Mouse (Mus musculus): Measurements from ENCODE around the gene Tmem131. TPM values are rescaled to one million over a fixed set of nuclear protein-coding genes. Genes with fewer than 3 reads are reported as not detected.

Gene Tmem131
- total and polyA plus RNA-seq, 2 experiments from 2014 or later, result 8.9 to 21.5 TPM

- TF ChIP-seq CTCF (IDR thresholded peaks at IDR 0.05; ENCODE audit: low read depth), result no peak
- Histone ChIP-seq H3K4me2 (ENCODE audit: low read depth, low read length) (no peak overlapping the region), H3K27me3 (ENCODE audit: insufficient read depth, low read length) (no peaks in the 10 kb centered on the region), H3K9ac (replicated peaks; ENCODE audit: low read length) (no peak overlapping the region), H3K4me3 (ENCODE audit: low read length) (no peak overlapping the region), H3K27ac (no peak overlapping the region), H3K9me3 (ENCODE audit: low read length) (no peaks in the 10 kb centered on the region), H3K4me1 (ENCODE audit: insufficient read depth, low read length) (no peaks in the 10 kb centered on the region), H3K36me3 (ENCODE audit: insufficient read depth, low read length) (no peaks in the 10 kb centered on the region)
- DNase-seq (ENCODE audit: low spot score) (no peak), ATAC-seq (no peak)
- 81% methylated on average over 3 of the region's 3 CpGs for WGBS
Observed at GRCm38 (mm10) chr1:36892461-36892860, 51.0 kb downstream of the Tmem131 start.

GRCm38 (mm10) chr1:36889016-36889415, 54.5 kb downstream of the Tmem131 start:
- no peaks in the 10 kb centered on the region for H3K27me3 ChIP-seq (ENCODE audit: insufficient read depth, low read length)
- no peak for ATAC-seq
- no peak for TF ChIP-seq CTCF (IDR thresholded peaks at IDR 0.05; ENCODE audit: low read depth)
- H3K36me3 ChIP-seq (ENCODE audit: insufficient read depth, low read length), result no peaks in the 10 kb centered on the region
- H3K4me3 ChIP-seq (ENCODE audit: low read length), result no peak overlapping the region
- H3K27ac ChIP-seq, result no peak overlapping the region
- no peak overlapping the region for H3K9ac ChIP-seq (replicated peaks; ENCODE audit: low read length)
- WGBS, result 85% methylated on average over 5 of the region's 5 CpGs
- H3K4me1 ChIP-seq (ENCODE audit: insufficient read depth, low read length), result no peaks in the 10 kb centered on the region
- H3K4me2 ChIP-seq (ENCODE audit: low read depth, low read length), result no peak overlapping the region
- DNase-seq (ENCODE audit: low spot score), result no peak
- no peaks in the 10 kb centered on the region for H3K9me3 ChIP-seq (ENCODE audit: low read length)

DNA sequence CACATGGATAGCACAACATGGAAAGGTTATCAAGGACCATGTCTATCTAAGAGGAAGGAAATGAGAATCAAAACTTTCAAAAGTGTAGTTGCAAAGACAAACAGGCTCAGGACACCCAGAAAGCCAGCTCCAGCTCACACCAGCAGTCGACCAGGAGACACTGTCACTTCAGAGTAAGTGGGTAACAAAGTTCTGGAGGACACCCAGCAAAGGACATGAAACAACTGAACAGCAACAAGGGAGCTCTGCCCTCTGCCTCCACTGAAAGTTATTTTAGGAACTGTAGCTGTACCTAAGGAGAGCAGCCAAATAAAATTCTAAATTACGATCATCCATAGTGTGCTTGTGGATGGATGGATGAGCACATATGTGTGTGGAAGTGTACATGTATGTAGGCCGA, 56.3 kb downstream of the Tmem131 start:
- DNase-seq (ENCODE audit: low spot score) (no peak), ATAC-seq (no peak)
- H3K4me3 ChIP-seq (ENCODE audit: low read length), result no peak overlapping the region
- H3K9me3 ChIP-seq (ENCODE audit: low read length), result no peaks in the 10 kb centered on the region
- WGBS, result 90% methylated on average over 3 of the region's 3 CpGs
- no peak overlapping the region for H3K9ac ChIP-seq (replicated peaks; ENCODE audit: low read length)
- H3K36me3 ChIP-seq (ENCODE audit: insufficient read depth, low read length), result no peaks in the 10 kb centered on the region
- TF ChIP-seq CTCF (IDR thresholded peaks at IDR 0.05; ENCODE audit: low read depth), result no peak
- no peak overlapping the region for H3K4me2 ChIP-seq (ENCODE audit: low read depth, low read length)
- H3K27me3 ChIP-seq (ENCODE audit: insufficient read depth, low read length), result no peaks in the 10 kb centered on the region
- no peak overlapping the region for H3K27ac ChIP-seq
- H3K4me1 ChIP-seq (ENCODE audit: insufficient read depth, low read length), result no peaks in the 10 kb centered on the region

DNA sequence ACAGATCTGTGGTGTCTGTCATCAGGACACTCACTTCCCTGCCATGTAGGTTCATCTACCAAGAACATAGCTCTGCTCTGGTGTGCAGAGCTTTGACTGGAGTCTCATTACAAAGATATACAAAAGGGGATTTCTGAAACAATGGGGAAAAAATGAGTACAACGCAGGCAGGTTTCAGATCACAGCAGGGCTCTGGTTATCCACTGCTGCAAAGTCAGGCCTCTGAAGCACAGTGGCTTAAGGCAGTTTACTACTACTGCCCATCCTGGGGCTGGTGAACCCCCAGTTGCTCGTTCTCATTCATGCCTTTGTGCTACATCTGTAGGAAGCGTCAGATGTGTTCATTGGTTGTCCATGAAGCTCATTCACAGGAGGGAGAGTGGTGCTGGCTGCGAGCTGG, 57.0 kb downstream of the Tmem131 start:
- no peaks in the 10 kb centered on the region for H3K27me3 ChIP-seq (ENCODE audit: insufficient read depth, low read length)
- ATAC-seq, result no peak
- no peak overlapping the region for H3K4me3 ChIP-seq (ENCODE audit: low read length)
- H3K4me1 ChIP-seq (ENCODE audit: insufficient read depth, low read length), result no peaks in the 10 kb centered on the region
- no peak for DNase-seq (ENCODE audit: low spot score)
- no peaks in the 10 kb centered on the region for H3K9me3 ChIP-seq (ENCODE audit: low read length)
- no peak overlapping the region for H3K27ac ChIP-seq
- no peak overlapping the region for H3K9ac ChIP-seq (replicated peaks; ENCODE audit: low read length)
- no peak overlapping the region for H3K4me2 ChIP-seq (ENCODE audit: low read depth, low read length)
- no peak for TF ChIP-seq CTCF (IDR thresholded peaks at IDR 0.05; ENCODE audit: low read depth)
- WGBS, result 60% methylated on average over 4 of the region's 4 CpGs
- H3K36me3 ChIP-seq (ENCODE audit: insufficient read depth, low read length), result no peaks in the 10 kb centered on the region

DNA sequence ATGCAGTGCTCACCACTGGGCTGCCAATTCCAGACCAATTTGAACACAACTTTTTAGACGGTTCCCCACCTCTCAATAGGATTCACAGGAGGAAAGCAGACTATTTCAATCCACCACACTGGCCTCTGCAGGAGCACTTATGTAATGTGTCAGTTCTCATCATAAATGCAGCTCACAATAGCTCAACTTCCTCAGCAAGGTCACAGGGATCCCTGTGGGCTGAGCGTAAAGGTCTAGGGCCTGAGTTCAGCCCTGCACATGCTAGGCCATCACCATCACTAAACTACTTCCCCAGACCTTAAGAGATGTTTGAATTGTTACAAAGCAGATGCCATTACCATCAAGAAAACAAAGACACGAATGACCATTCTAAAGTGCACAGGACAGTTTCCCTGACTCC, 58.9 kb downstream of the Tmem131 start:
- Histone ChIP-seq H3K9me3 (ENCODE audit: low read length) (no peaks in the 10 kb centered on the region), H3K27me3 (ENCODE audit: insufficient read depth, low read length) (no peaks in the 10 kb centered on the region), H3K4me1 (ENCODE audit: insufficient read depth, low read length) (no peaks in the 10 kb centered on the region), H3K4me3 (ENCODE audit: low read length) (no peak overlapping the region), H3K4me2 (ENCODE audit: low read depth, low read length) (no peak overlapping the region), H3K9ac (replicated peaks; ENCODE audit: low read length) (no peak overlapping the region), H3K36me3 (ENCODE audit: insufficient read depth, low read length) (no peaks in the 10 kb centered on the region), H3K27ac (0 out of 2 replicates have a peak overlapping the region, but pooled peaks have one; percentile 17)
- no peak for TF ChIP-seq CTCF (IDR thresholded peaks at IDR 0.05; ENCODE audit: low read depth)
- DNase-seq (ENCODE audit: low spot score), result no peak
- no peak for ATAC-seq
- WGBS, result 60% methylated on average over 3 of the region's 3 CpGs

- no peaks in the 10 kb centered on the region for H3K4me1 ChIP-seq (ENCODE audit: insufficient read depth, low read length)
- TF ChIP-seq CTCF (IDR thresholded peaks at IDR 0.05; ENCODE audit: low read depth), result no peak
- H3K9ac ChIP-seq (replicated peaks; ENCODE audit: low read length), result no peak overlapping the region
- H3K4me2 ChIP-seq (ENCODE audit: low read depth, low read length), result no peak overlapping the region
- WGBS, result 53% methylated on average over 2 of the region's 2 CpGs
- H3K4me3 ChIP-seq (ENCODE audit: low read length), result no peak overlapping the region
- no peak overlapping the region for H3K27ac ChIP-seq
- ATAC-seq (no peak), DNase-seq (ENCODE audit: low spot score) (no peak)
- no peaks in the 10 kb centered on the region for H3K36me3 ChIP-seq (ENCODE audit: insufficient read depth, low read length)
- H3K9me3 ChIP-seq (ENCODE audit: low read length), result no peaks in the 10 kb centered on the region
- H3K27me3 ChIP-seq (ENCODE audit: insufficient read depth, low read length), result no peaks in the 10 kb centered on the region
Observed at GRCm38 (mm10) chr1:36883805-36884204, 59.7 kb downstream of the Tmem131 start.

DNA sequence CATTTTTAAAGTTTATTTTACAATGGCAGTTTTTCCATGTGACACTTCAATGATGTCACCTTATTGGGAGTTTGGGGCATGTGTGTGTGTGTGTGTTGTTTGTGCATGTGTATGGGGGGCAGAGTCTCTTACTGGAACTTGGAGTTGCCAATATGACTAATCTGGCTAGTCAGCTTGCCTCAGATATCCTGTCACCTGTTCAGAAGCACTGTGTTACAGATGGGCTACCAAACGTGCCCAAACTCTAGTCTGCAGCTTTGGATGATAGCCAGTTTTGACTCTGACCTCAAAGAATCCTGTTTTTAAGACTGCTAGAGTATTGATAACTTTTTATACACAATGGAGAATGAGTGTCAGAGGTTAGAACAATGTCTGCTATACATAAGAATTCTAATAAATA, 64.3 kb downstream of the Tmem131 start:
- ATAC-seq (no peak), DNase-seq (ENCODE audit: low spot score) (no peak)
- 38% methylated on average over 1 of the region's 1 CpGs for WGBS
- no peaks in the 10 kb centered on the region for H3K9me3 ChIP-seq (ENCODE audit: low read length)
- no peaks in the 10 kb centered on the region for H3K36me3 ChIP-seq (ENCODE audit: insufficient read depth, low read length)
- H3K9ac ChIP-seq (replicated peaks; ENCODE audit: low read length), result no peak overlapping the region
- H3K4me2 ChIP-seq (ENCODE audit: low read depth, low read length), result no peak overlapping the region
- no peak overlapping the region for H3K4me3 ChIP-seq (ENCODE audit: low read length)
- no peaks in the 10 kb centered on the region for H3K4me1 ChIP-seq (ENCODE audit: insufficient read depth, low read length)
- H3K27ac ChIP-seq, result no peak overlapping the region
- TF ChIP-seq CTCF (IDR thresholded peaks at IDR 0.05; ENCODE audit: low read depth), result no peak
- no peaks in the 10 kb centered on the region for H3K27me3 ChIP-seq (ENCODE audit: insufficient read depth, low read length)
